Mouse (Mus musculus) heart, postnatal 10 days (tissue): ENCODE results near the gene Gria2. TPM values are rescaled to one million over a fixed set of nuclear protein-coding genes. Genes with fewer than 3 reads are reported as not detected.

ENCODE experiments used
- DNase-seq, 2 experiments: peaks; one replicate each; pipeline ENCODE4 v3.0.0; 2021
- intact Hi-C: fragments of 180-260 bp; cut with DNase I; formaldehyde crosslinking; loops from one replicate; pipeline ENCODE4 v1.15.1; 2025
- total RNA-seq, 2 experiments: library from RNA; stranded (reverse); gene quantifications; 2 replicates each; pipeline ENCODE4 v1.2.3; 2021

The Gria2 gene
- under 1 TPM in 1 of 2 experiments, not detected in 1; 0.15 TPM for total RNA-seq

- intact Hi-C loops = loop anchor here (10.0 kb wide), 1 partner anchor 948 kb away; the partner anchor contains the start of gene Tmem144
- DNase-seq = peak; percentile 74 to 83
These were observed at the start of gene Gria2 for GRCm38 (mm10) chr3:80802596-80803081. TSS of gene Gria2 (minus strand) at chr3:80802835.

GRCm38 (mm10) chr3:80850947-80851346 lies 48.3 kb upstream of the Gria2 start:
- DNase-seq = no peak
- intact Hi-C loops = no loop called here

- intact Hi-C loops = no loop called here
- no peak for DNase-seq
These were observed 43.0 kb upstream of the Gria2 start for GRCm38 (mm10) chr3:80845634-80846033.

GRCm38 (mm10) chr3:80839845-80840244 lies 37.2 kb upstream of the Gria2 start:
- DNase-seq = no peak
- intact Hi-C loops = no loop called here

- intact Hi-C loops = no loop called here
- DNase-seq = no peak
These were observed 34.9 kb upstream of the Gria2 start for GRCm38 (mm10) chr3:80837583-80837982.

- no peak for DNase-seq
- intact Hi-C loops = no loop called here
These were observed 21.3 kb upstream of the Gria2 start for GRCm38 (mm10) chr3:80823975-80824374.

GRCm38 (mm10) chr3:80818619-80819018 lies 16.0 kb upstream of the Gria2 start:
- intact Hi-C loops = no loop called here
- no peak for DNase-seq

GRCm38 (mm10) chr3:80813734-80814133 lies 11.1 kb upstream of the Gria2 start:
- intact Hi-C loops = no loop called here
- no peak for DNase-seq

- intact Hi-C loops = no loop called here
- DNase-seq = no peak
These were observed 9.6 kb upstream of the Gria2 start for GRCm38 (mm10) chr3:80812237-80812636.

GRCm38 (mm10) chr3:80805327-80805726 lies 2.7 kb upstream of the Gria2 start:
- intact Hi-C loops = loop anchor here (2.0 to 10.0 kb wide), 2 partner anchors 725 to 951 kb away; partner anchors contain the start of gene Tmem144

GRCm38 (mm10) chr3:80803811-80804210 lies 1.2 kb upstream of the Gria2 start:
- intact Hi-C loops = loop anchor here (2.0 to 10.0 kb wide), 2 partner anchors 723 to 949 kb away; partner anchors contain the start of gene Tmem144
- no peak for DNase-seq

More at GRCm38 (mm10) chr3:80805327-80805726, 2.7 kb upstream of the Gria2 start:
- peak in 1 of 2 experiments; percentile 3 for DNase-seq

- no peak for DNase-seq
- intact Hi-C loops = loop anchor here (10.0 kb wide), 1 partner anchor 948 kb away; the partner anchor contains the start of gene Tmem144
These were observed 576 bp upstream of the Gria2 start for GRCm38 (mm10) chr3:80803211-80803610.

GRCm38 (mm10) chr3:80801827-80802310 lies 766 bp downstream of the Gria2 start:
- intact Hi-C loops = loop anchor here (10.0 kb wide), 1 partner anchor 947 kb away; the partner anchor contains the start of gene Tmem144
- DNase-seq = no peak

GRCm38 (mm10) chr3:80800995-80801826 lies 1.4 kb downstream of the Gria2 start:
- DNase-seq = peak in 1 of 2 experiments; percentile 1
- intact Hi-C loops = loop anchor here (10.0 kb wide), 1 partner anchor 946 kb away; the partner anchor contains the start of gene Tmem144

GRCm38 (mm10) chr3:80800299-80800994 lies 2.2 kb downstream of the Gria2 start:
- intact Hi-C loops = loop anchor here (10.0 kb wide), 1 partner anchor 946 kb away; the partner anchor contains the start of gene Tmem144
- DNase-seq = peak in 1 of 2 experiments; percentile 4

- DNase-seq = no peak
These were observed 4.7 kb downstream of the Gria2 start for GRCm38 (mm10) chr3:80797935-80798334.

GRCm38 (mm10) chr3:80796764-80797163 lies 5.9 kb downstream of the Gria2 start:
- no peak for DNase-seq
- intact Hi-C loops = no loop called here

More at GRCm38 (mm10) chr3:80797935-80798334, 4.7 kb downstream of the Gria2 start:
- intact Hi-C loops = no loop called here

- intact Hi-C loops = no loop called here
- no peak for DNase-seq
These were observed 7.4 kb downstream of the Gria2 start for GRCm38 (mm10) chr3:80795284-80795683.

- intact Hi-C loops = no loop called here
- no peak for DNase-seq
These were observed 15.4 kb downstream of the Gria2 start for GRCm38 (mm10) chr3:80787116-80787744.

GRCm38 (mm10) chr3:80781144-80781530 lies 21.5 kb downstream of the Gria2 start:
- DNase-seq = no peak
- intact Hi-C loops = no loop called here
